Mouse (Mus musculus): Measurements from ENCODE around the gene Ifng. TPM values are rescaled to one million over a fixed set of nuclear protein-coding genes. Genes with fewer than 3 reads are reported as not detected.
A peak's percentile ranks its signal among the peaks of the same experiment; 100 is the strongest.

Ifng gene
- total RNA-seq, 2 experiments from 2014 or later = not detected

- DNase-seq (ENCODE audit: low spot score in 2 of 2) = peak in 1 of 2 experiments; percentile 7
These were observed 38.4 kb downstream of the Ifng start for GRCm38 (mm10) chr10:118479244-118479643.

GRCm38 (mm10) chr10:118480118-118480517, 39.3 kb downstream of the Ifng start:
- DNase-seq (ENCODE audit: low spot score in 2 of 2) = no peak

- no peak for DNase-seq (ENCODE audit: low spot score in 2 of 2)
These were observed 39.9 kb downstream of the Ifng start for GRCm38 (mm10) chr10:118480793-118481192.

- no peak for DNase-seq (ENCODE audit: low spot score in 2 of 2)
These were observed 53.3 kb downstream of the Ifng start for GRCm38 (mm10) chr10:118494109-118494508.

- no peak for DNase-seq (ENCODE audit: low spot score in 2 of 2)
These were observed 54.5 kb downstream of the Ifng start for GRCm38 (mm10) chr10:118495362-118495761.

Other genes with a start within 250 kb of the Ifng start
- not detected for gene Il22, start 236.1 kb upstream of the Ifng start, total RNA-seq (2021)
- under 1 TPM; 0.74 to 0.97 TPM for gene Gm32717, start 200.3 kb upstream of the Ifng start, total RNA-seq (2021)
- gene Gm32802, start 182.4 kb upstream of the Ifng start, total RNA-seq (2021) = under 1 TPM; 0.74 to 0.97 TPM
- not detected for gene Iltifb, start 146.0 kb upstream of the Ifng start, total RNA-seq (2021)
- not detected for gene Gm9040, start 114.1 kb upstream of the Ifng start, total RNA-seq (2021)
- gene Gm9044, start 108.6 kb upstream of the Ifng start, total RNA-seq (2021) = not detected
- gene Gm9045, start 103.2 kb upstream of the Ifng start, total RNA-seq (2021) = under 1 TPM in 1 of 2 experiments, not detected in 1; 0.12 TPM
- gene Gm9046, start 97.8 kb upstream of the Ifng start, total RNA-seq (2021) = not detected
- gene Gm9048, start 92.4 kb upstream of the Ifng start, total RNA-seq (2021) = not detected
- gene Gm9049, start 86.9 kb upstream of the Ifng start, total RNA-seq (2021) = under 1 TPM in 1 of 2 experiments, not detected in 1; 0.12 TPM

All from layer of hippocampus, adult 18-20 months (tissue).